Mouse (Mus musculus): ENCODE measurements around the gene Gapt. TPM values are rescaled to one million over a fixed set of nuclear protein-coding genes. Genes with fewer than 3 reads are reported as not detected.
"Not testable (repeated sequence)": the region's sequence is repeated elsewhere in the genome, so short reads cannot be mapped to it uniquely, and the experiment has no call there.

Gene Gapt
- polyA plus RNA-seq, 1 experiment: 0.49 TPM

- H3K4me3 ChIP-seq (replicated peaks): peak overlapping the region; percentile 96
- TF ChIP-seq GATA1 (IDR thresholded peaks at IDR 0.05; ENCODE audit: borderline replicate concordance, low read length) (no peak), FLI1 (IDR thresholded peaks at IDR 0.05; ENCODE audit: low read length) (no peak)
- peaks cover 21% of the 10 kb centered on the region for H3K27me3 ChIP-seq (replicated peaks)
- peaks cover 25% of the 10 kb centered on the region for H3K36me3 ChIP-seq (replicated peaks; ENCODE audit: low read length)
- peaks cover 29% of the 10 kb centered on the region for H3K4me1 ChIP-seq
- no peaks in the 10 kb centered on the region for H3K9me3 ChIP-seq
Measured at GRCm38 (mm10) chr13:110395179-110395794, 38.3 kb upstream of the Gapt start.

- peak within 1 kb of the TSS; percentile 96 for H3K4me3 ChIP-seq (replicated peaks)
Measured at GRCm38 (mm10) chr13:110394291-110395178, 37.5 kb upstream of the Gapt start, which contains the start of gene Plk2. Gene Plk2, plus strand, starts transcription at chr13:110395046.

GRCm38 (mm10) chr13:110392631-110393030 is 35.6 kb upstream of the Gapt start:
- TF ChIP-seq FLI1 (IDR thresholded peaks at IDR 0.05; ENCODE audit: low read length): no peak
- TF ChIP-seq GATA1 (IDR thresholded peaks at IDR 0.05; ENCODE audit: borderline replicate concordance, low read length): no peak
- peaks cover 20% of the 10 kb centered on the region for H3K27me3 ChIP-seq (replicated peaks)
- H3K4me1 ChIP-seq: peaks cover 29% of the 10 kb centered on the region
- H3K4me3 ChIP-seq (replicated peaks): no peak overlapping the region
- peaks cover 2% of the 10 kb centered on the region for H3K36me3 ChIP-seq (replicated peaks; ENCODE audit: low read length)
- no peaks in the 10 kb centered on the region for H3K9me3 ChIP-seq

More at GRCm38 (mm10) chr13:110394291-110395178, 37.5 kb upstream of the Gapt start, which contains the start of gene Plk2:
- Histone ChIP-seq H3K27me3 (replicated peaks) (peaks cover 21% of the 10 kb centered on the region), H3K9me3 (no peaks in the 10 kb centered on the region), H3K4me1 (peaks cover 29% of the 10 kb centered on the region), H3K36me3 (replicated peaks; ENCODE audit: low read length) (peaks cover 21% of the 10 kb centered on the region)
- TF ChIP-seq GATA1 (IDR thresholded peaks at IDR 0.05; ENCODE audit: borderline replicate concordance, low read length) (no peak), FLI1 (IDR thresholded peaks at IDR 0.05; ENCODE audit: low read length) (no peak)

GRCm38 (mm10) chr13:110392210-110392609 is 35.2 kb upstream of the Gapt start:
- Histone ChIP-seq H3K27me3 (replicated peaks) (peaks cover 19% of the 10 kb centered on the region), H3K36me3 (replicated peaks; ENCODE audit: low read length) (no peaks in the 10 kb centered on the region), H3K4me1 (peaks cover 29% of the 10 kb centered on the region), H3K9me3 (no peaks in the 10 kb centered on the region), H3K4me3 (replicated peaks) (no peak overlapping the region)
- no peak for TF ChIP-seq FLI1 (IDR thresholded peaks at IDR 0.05; ENCODE audit: low read length)
- no peak for TF ChIP-seq GATA1 (IDR thresholded peaks at IDR 0.05; ENCODE audit: borderline replicate concordance, low read length)

- H3K4me1 ChIP-seq: peaks cover 4% of the 10 kb centered on the region
Measured at GRCm38 (mm10) chr13:110384514-110384913, 27.5 kb upstream of the Gapt start.

GRCm38 (mm10) chr13:110382447-110382901 is 25.5 kb upstream of the Gapt start:
- no peak overlapping the region for H3K4me3 ChIP-seq (replicated peaks)
- peaks cover 6% of the 10 kb centered on the region for H3K27me3 ChIP-seq (replicated peaks)
- TF ChIP-seq GATA1 (IDR thresholded peaks at IDR 0.05; ENCODE audit: borderline replicate concordance, low read length) (no peak), FLI1 (IDR thresholded peaks at IDR 0.05; ENCODE audit: low read length) (no peak)
- H3K9me3 ChIP-seq: no peaks in the 10 kb centered on the region
- H3K36me3 ChIP-seq (replicated peaks; ENCODE audit: low read length): no peaks in the 10 kb centered on the region
- H3K4me1 ChIP-seq: peaks cover 4% of the 10 kb centered on the region

More at GRCm38 (mm10) chr13:110384514-110384913, 27.5 kb upstream of the Gapt start:
- Histone ChIP-seq H3K27me3 (replicated peaks) (peaks cover 6% of the 10 kb centered on the region), H3K36me3 (replicated peaks; ENCODE audit: low read length) (no peaks in the 10 kb centered on the region), H3K9me3 (no peaks in the 10 kb centered on the region), H3K4me3 (replicated peaks) (no peak overlapping the region)
- TF ChIP-seq FLI1 (IDR thresholded peaks at IDR 0.05; ENCODE audit: low read length) (no peak), GATA1 (IDR thresholded peaks at IDR 0.05; ENCODE audit: borderline replicate concordance, low read length) (no peak)

GRCm38 (mm10) chr13:110369673-110370072 is 12.7 kb upstream of the Gapt start:
- TF ChIP-seq FLI1 (IDR thresholded peaks at IDR 0.05; ENCODE audit: low read length) (no peak), GATA1 (IDR thresholded peaks at IDR 0.05; ENCODE audit: borderline replicate concordance, low read length) (no peak)
- H3K27me3 ChIP-seq (replicated peaks): peaks cover 3% of the 10 kb centered on the region
- peaks cover 13% of the 10 kb centered on the region; the same call in 1 of the 2 replicates for H3K9me3 ChIP-seq
- peak overlapping the region; percentile 7 for H3K4me3 ChIP-seq (replicated peaks)
- no peaks in the 10 kb centered on the region for H3K36me3 ChIP-seq (replicated peaks; ENCODE audit: low read length)
- H3K4me1 ChIP-seq: no peaks in the 10 kb centered on the region

- H3K9me3 ChIP-seq: peaks cover 13% of the 10 kb centered on the region; the same call in 1 of the 2 replicates
- not testable (repeated sequence) for H3K4me3 ChIP-seq (replicated peaks); H3K36me3 ChIP-seq (replicated peaks; ENCODE audit: low read length); H3K27me3 ChIP-seq (replicated peaks); H3K4me1 ChIP-seq
Measured at GRCm38 (mm10) chr13:110368556-110369040, 11.6 kb upstream of the Gapt start.

GRCm38 (mm10) chr13:110367961-110368555 is 11.1 kb upstream of the Gapt start:
- no peak for TF ChIP-seq GATA1 (IDR thresholded peaks at IDR 0.05; ENCODE audit: borderline replicate concordance, low read length)
- TF ChIP-seq FLI1 (IDR thresholded peaks at IDR 0.05; ENCODE audit: low read length): no peak
- H3K9me3 ChIP-seq: peaks cover 13% of the 10 kb centered on the region; the same call in 1 of the 2 replicates
- H3K36me3 ChIP-seq (replicated peaks; ENCODE audit: low read length): no peaks in the 10 kb centered on the region
- peaks cover 3% of the 10 kb centered on the region for H3K27me3 ChIP-seq (replicated peaks)
- H3K4me3 ChIP-seq (replicated peaks): no peak overlapping the region
- no peaks in the 10 kb centered on the region for H3K4me1 ChIP-seq

All from megakaryocyte, embryonic 14.5 days (primary cell).